Mouse (Mus musculus) spleen, postnatal 36 days (tissue): Measurements from ENCODE around the gene Slc9c1.
A peak's percentile ranks its signal among the peaks of the same experiment; 100 is the strongest.

Source experiments
- DNase-seq, 2 experiments: peaks; one replicate each; pipeline ENCODE4 v3.0.0; 2022; ENCODE audit warnings: low spot score in 2 of 2, mixed read lengths in 1 of 2

Slc9c1 gene

GRCm38 (mm10) chr16:45625342-45625741 lies 90.2 kb downstream of the Slc9c1 start:
- no peak for DNase-seq

- no peak for DNase-seq
Observed at GRCm38 (mm10) chr16:45629497-45630105, 94.5 kb downstream of the Slc9c1 start.

- peak; percentile 50 to 63 for DNase-seq
Observed at GRCm38 (mm10) chr16:45630347-45630960, 95.3 kb downstream of the Slc9c1 start.

GRCm38 (mm10) chr16:45632420-45632819 lies 97.3 kb downstream of the Slc9c1 start:
- no peak for DNase-seq

GRCm38 (mm10) chr16:45635826-45636225 lies 100.7 kb downstream of the Slc9c1 start:
- no peak for DNase-seq

GRCm38 (mm10) chr16:45640070-45640762 lies 105.1 kb downstream of the Slc9c1 start:
- DNase-seq = no peak

- no peak for DNase-seq
Observed at GRCm38 (mm10) chr16:45641301-45641700, 106.2 kb downstream of the Slc9c1 start.

GRCm38 (mm10) chr16:45643944-45644343 lies 108.8 kb downstream of the Slc9c1 start:
- no peak for DNase-seq

- no peak for DNase-seq
Observed at GRCm38 (mm10) chr16:45644380-45644779, 109.3 kb downstream of the Slc9c1 start.

- no peak for DNase-seq
Observed at GRCm38 (mm10) chr16:45651497-45651896, 116.4 kb downstream of the Slc9c1 start.

- no peak for DNase-seq
Observed at GRCm38 (mm10) chr16:45653009-45653933, 118.2 kb downstream of the Slc9c1 start.

- DNase-seq = no peak
Observed at GRCm38 (mm10) chr16:45653934-45654332, 118.8 kb downstream of the Slc9c1 start, which contains the start of gene BC016579. Gene BC016579, minus strand, starts transcription at chr16:45654068.

- no peak for DNase-seq
Observed at GRCm38 (mm10) chr16:45654465-45654864, 119.4 kb downstream of the Slc9c1 start.
